Mouse (Mus musculus) frontal cortex, postnatal 14 days (tissue): ENCODE measurements at regions not wholly inside any gene's neighbourhood (a gene's known extent, or its start where the extent isn't known, plus 50 kb on each side); places are given as distances from the start of the nearest gene placed in this dataset.

Experiments
- DNase-seq, 2 experiments: peaks; one replicate each; pipeline ENCODE4 v3.0.0; 2022; ENCODE audit warnings: low spot score in 2 of 2

- DNase-seq, result no peak
These were observed 75.2 kb downstream of the Asb13 start for GRCm38 (mm10) chr13:3708896-3709631.
